In genomic region chr12:52289594-52289993, GRCm38 (mm10) we compare ENCODE assay signal across 13 mouse cellular contexts.
DNase-seq lines count a peak whose midpoint lies in the region; ATAC-seq lines count a peak whose summit lies in the region.
"Had no signal": no experiment of that assay in that cellular context is flagged by ENCODE, and none has a peak within 500 bp of the region (broad histone marks: within the 10 kb centered on the region; RNA-seq: fewer than 3 reads in every experiment).

No protein-coding gene starts in this region.

- DNase-seq in lung, postnatal 36 days = no peak
- DNase-seq in midbrain, embryonic 11.5 days (ENCODE audit: low spot score, missing footprints) = no peak
- no peak for DNase-seq in left cerebral cortex, adult 8-10 months (ENCODE audit: low spot score in 2 of 2)
- no peak for DNase-seq in T-cell, adult 2 months (ENCODE audit: low spot score)
- no peak for DNase-seq in adrenal gland, postnatal 10 days
- DNase-seq: adrenal gland, postnatal 14 days; kidney, postnatal 25 days; liver, embryonic 13.5 days had no signal

- no peak for ATAC-seq in lung, embryonic 16.5 days (ENCODE audit: low read depth)
- peak; percentile 62 for ATAC-seq in forebrain, embryonic 15.5 days (replicated peaks)
- peak; percentile 68; the same call in 1 of the 2 replicates for ATAC-seq in midbrain, embryonic 11.5 days (ENCODE audit: low FRiP score)
- ATAC-seq: intestine, embryonic 15.5 days had no signal

- no peaks in the 10 kb centered on the region for H3K27me3 ChIP-seq in lung, embryonic 16.5 days (ENCODE audit: control insufficient read depth, insufficient read depth, low read depth, low read length)
- no peaks in the 10 kb centered on the region for H3K27me3 ChIP-seq in forebrain, embryonic 15.5 days
- no peaks in the 10 kb centered on the region for H3K27me3 ChIP-seq in midbrain, embryonic 11.5 days (ENCODE audit: control insufficient read depth, insufficient read depth, low read length)
- H3K27me3 ChIP-seq: heart, embryonic 13.5 days; intestine, embryonic 15.5 days; liver, embryonic 13.5 days had no signal

- H3K36me3 ChIP-seq in lung, embryonic 16.5 days (ENCODE audit: control insufficient read depth, insufficient read depth, low read length) = no peaks in the 10 kb centered on the region
- H3K36me3 ChIP-seq in forebrain, embryonic 15.5 days = no peaks in the 10 kb centered on the region
- H3K36me3 ChIP-seq in midbrain, embryonic 11.5 days (ENCODE audit: control insufficient read depth, insufficient read depth, low read length) = no peaks in the 10 kb centered on the region
- H3K36me3 ChIP-seq: heart, embryonic 13.5 days; intestine, embryonic 15.5 days; liver, embryonic 13.5 days had no signal

- H3K4me1 ChIP-seq in lung, embryonic 16.5 days (replicated peaks; ENCODE audit: control insufficient read depth, insufficient read depth, low read length) = peaks cover 18% of the 10 kb centered on the region
- peaks cover 17% of the 10 kb centered on the region for H3K4me1 ChIP-seq in forebrain, embryonic 15.5 days
- peaks cover 17% of the 10 kb centered on the region for H3K4me1 ChIP-seq in midbrain, embryonic 11.5 days (ENCODE audit: control insufficient read depth, insufficient read depth, low read length)
- H3K4me1 ChIP-seq: liver, embryonic 13.5 days had no signal

- WGBS in lung, embryonic 16.5 days = 44% methylated on average over 10 of the region's 10 CpGs
- 26% methylated on average over 10 of the region's 10 CpGs for WGBS in forebrain, embryonic 15.5 days
- 60% methylated on average over 10 of the region's 10 CpGs for WGBS in midbrain, embryonic 11.5 days

- H3K9me3 ChIP-seq in lung, embryonic 16.5 days (ENCODE audit: control insufficient read depth, low read length) = no peaks in the 10 kb centered on the region
- no peaks in the 10 kb centered on the region for H3K9me3 ChIP-seq in forebrain, embryonic 15.5 days
- no peaks in the 10 kb centered on the region for H3K9me3 ChIP-seq in midbrain, embryonic 11.5 days (ENCODE audit: control insufficient read depth, low read length)
- H3K9me3 ChIP-seq: heart, embryonic 13.5 days; intestine, embryonic 15.5 days; liver, embryonic 13.5 days had no signal

- peak overlapping the region; percentile 4; the same call in 1 of the 2 replicates for H3K27ac ChIP-seq in lung, embryonic 16.5 days (ENCODE audit: low read length)
- peak overlapping the region; percentile 36; the same call in 1 of the 2 replicates for H3K27ac ChIP-seq in forebrain, embryonic 15.5 days (replicated peaks)
- H3K27ac ChIP-seq in midbrain, embryonic 11.5 days (ENCODE audit: low read depth, low read length) = peak overlapping the region; percentile 8; the same call in 1 of the 2 replicates
- H3K27ac ChIP-seq: intestine, embryonic 15.5 days; liver, embryonic 13.5 days; stomach, postnatal 0 days had no signal

- H3K4me3 ChIP-seq in lung, embryonic 16.5 days (ENCODE audit: low read length) = no peak overlapping the region
- H3K4me3 ChIP-seq in forebrain, embryonic 15.5 days = no peak overlapping the region
- H3K4me3 ChIP-seq in midbrain, embryonic 11.5 days (ENCODE audit: low read depth, low read length) = no peak overlapping the region
- H3K4me3 ChIP-seq: heart, embryonic 13.5 days; intestine, embryonic 15.5 days; liver, embryonic 13.5 days had no signal

- H3K4me2 ChIP-seq in lung, embryonic 16.5 days (ENCODE audit: low read depth, low read length) = no peak overlapping the region
- H3K4me2 ChIP-seq in forebrain, embryonic 15.5 days (replicated peaks) = peak overlapping the region; percentile 25; the same call in 1 of the 2 replicates
- no peak overlapping the region for H3K4me2 ChIP-seq in midbrain, embryonic 11.5 days
- H3K4me2 ChIP-seq: heart, embryonic 13.5 days; intestine, embryonic 15.5 days; liver, embryonic 13.5 days had no signal

- H3K9ac ChIP-seq in lung, embryonic 16.5 days (ENCODE audit: low read length) = no peak overlapping the region
- no peak overlapping the region for H3K9ac ChIP-seq in forebrain, embryonic 15.5 days (replicated peaks)
- H3K9ac ChIP-seq in midbrain, embryonic 11.5 days (ENCODE audit: low read length) = no peak overlapping the region
- H3K9ac ChIP-seq: heart, embryonic 13.5 days; intestine, embryonic 15.5 days; liver, embryonic 13.5 days had no signal
